Mouse (Mus musculus) heart, postnatal 0 days (tissue): ENCODE data around the gene Dram1.

Experiments used
- CTCF ChIP-seq: IDR thresholded peaks from 2 replicates; pipeline ENCODE4 v1.5.1; 2016; ENCODE audit warnings: antibody characterized with exemption, control low read depth, low read depth
- EP300 ChIP-seq: IDR thresholded peaks from 2 replicates; pipeline ENCODE4 v1.6.1; 2016; ENCODE audit warnings: antibody characterized with exemption, low read depth

GRCm38 (mm10) chr10:88284343-88284990, 94.4 kb downstream of the Dram1 start:
- no peak for TF ChIP-seq CTCF
- TF ChIP-seq EP300: no peak
